Mouse (Mus musculus) megakaryocyte, embryonic 14.5 days (primary cell): ENCODE results near the gene Slc10a7. TPM values are rescaled to one million over a fixed set of nuclear protein-coding genes. Genes with fewer than 3 reads are reported as not detected.

Source experiments
- H3K27me3 ChIP-seq: replicated peaks from 2 replicates; pipeline ENCODE3; 2012; ENCODE audit warnings: inconsistent platforms
- H3K36me3 ChIP-seq: replicated peaks from 2 replicates; pipeline ENCODE3; 2012; ENCODE audit warnings: low read length, inconsistent platforms, mixed read lengths
- H3K4me1 ChIP-seq: 2 replicates; pipeline ENCODE4 v1.6.1; 2012; ENCODE audit warnings: inconsistent platforms
- H3K4me3 ChIP-seq: replicated peaks from 2 replicates; pipeline ENCODE3; 2012; ENCODE audit warnings: moderate library complexity, mild to moderate bottlenecking, inconsistent platforms
- H3K9me3 ChIP-seq: 2 replicates; pipeline ENCODE4 v1.6.1; 2012; ENCODE audit warnings: inconsistent platforms
- FLI1 ChIP-seq: IDR thresholded peaks from 2 replicates; pipeline ENCODE4 v1.6.1; 2012; ENCODE audit warnings: low read length, inconsistent platforms, mixed read lengths
- GATA1 ChIP-seq: IDR thresholded peaks from 3 replicates; pipeline ENCODE4 v1.6.1; 2012; ENCODE audit warnings: mixed read lengths, low read length, inconsistent platforms, borderline replicate concordance
- polyA plus RNA-seq: library from polyadenylated mRNA; stranded (reverse); fragments of >175 nt; gene quantifications from 2 replicates; pipeline ENCODE4 v1.2.3, GENCODE M21; 2012; ENCODE audit warnings: low replicate concordance; ENCODE audit not compliant: insufficient read depth

Gene Slc10a7
- polyA plus RNA-seq, 1 experiment: 3.7 TPM

GRCm38 (mm10) chr8:78656700-78657370, 147.7 kb downstream of the Slc10a7 start:
- peaks cover 67% of the 10 kb centered on the region for H3K4me1 ChIP-seq
- TF ChIP-seq FLI1 (no peak), GATA1 (no peak)
- H3K36me3 ChIP-seq: no peaks in the 10 kb centered on the region

GRCm38 (mm10) chr8:78658172-78658571, 149.0 kb downstream of the Slc10a7 start:
- Histone ChIP-seq H3K9me3 (no peaks in the 10 kb centered on the region), H3K4me3 (no peak overlapping the region), H3K36me3 (peaks cover 10% of the 10 kb centered on the region), H3K27me3 (no peaks in the 10 kb centered on the region), H3K4me1 (peaks cover 59% of the 10 kb centered on the region)
- no peak for TF ChIP-seq GATA1
- no peak for TF ChIP-seq FLI1

More at GRCm38 (mm10) chr8:78656700-78657370, 147.7 kb downstream of the Slc10a7 start:
- Histone ChIP-seq H3K4me3 (no peak overlapping the region), H3K9me3 (no peaks in the 10 kb centered on the region), H3K27me3 (no peaks in the 10 kb centered on the region)

GRCm38 (mm10) chr8:78659617-78660187, 150.6 kb downstream of the Slc10a7 start:
- TF ChIP-seq FLI1 (no peak), GATA1 (no peak)
- Histone ChIP-seq H3K36me3 (peaks cover 21% of the 10 kb centered on the region), H3K9me3 (no peaks in the 10 kb centered on the region), H3K27me3 (no peaks in the 10 kb centered on the region), H3K4me1 (peaks cover 47% of the 10 kb centered on the region), H3K4me3 (no peak overlapping the region)

- no peak overlapping the region for H3K4me3 ChIP-seq
- peaks cover 50% of the 10 kb centered on the region for H3K36me3 ChIP-seq
- TF ChIP-seq FLI1: no peak
- TF ChIP-seq GATA1: no peak
These were observed 155.3 kb downstream of the Slc10a7 start for GRCm38 (mm10) chr8:78664306-78664940.

GRCm38 (mm10) chr8:78667399-78667798, 158.3 kb downstream of the Slc10a7 start:
- no peak overlapping the region for H3K4me3 ChIP-seq
- no peak for TF ChIP-seq GATA1
- TF ChIP-seq FLI1: no peak
- no peaks in the 10 kb centered on the region for H3K4me1 ChIP-seq
- peaks cover 4% of the 10 kb centered on the region for H3K9me3 ChIP-seq
- no peaks in the 10 kb centered on the region for H3K27me3 ChIP-seq
- H3K36me3 ChIP-seq: peaks cover 68% of the 10 kb centered on the region

More at GRCm38 (mm10) chr8:78664306-78664940, 155.3 kb downstream of the Slc10a7 start:
- peaks cover 7% of the 10 kb centered on the region; the same call in 1 of the 2 replicates for H3K4me1 ChIP-seq
- H3K9me3 ChIP-seq: no peaks in the 10 kb centered on the region
- no peaks in the 10 kb centered on the region for H3K27me3 ChIP-seq

GRCm38 (mm10) chr8:78668206-78668605, 159.1 kb downstream of the Slc10a7 start:
- Histone ChIP-seq H3K4me3 (no peak overlapping the region), H3K4me1 (no peaks in the 10 kb centered on the region), H3K36me3 (peaks cover 67% of the 10 kb centered on the region), H3K27me3 (no peaks in the 10 kb centered on the region), H3K9me3 (peaks cover 4% of the 10 kb centered on the region)
- no peak for TF ChIP-seq FLI1
- no peak for TF ChIP-seq GATA1

GRCm38 (mm10) chr8:78670241-78670640, 161.1 kb downstream of the Slc10a7 start:
- H3K36me3 ChIP-seq: peaks cover 55% of the 10 kb centered on the region
- TF ChIP-seq FLI1: no peak
- TF ChIP-seq GATA1: no peak
- peaks cover 4% of the 10 kb centered on the region for H3K9me3 ChIP-seq
- no peaks in the 10 kb centered on the region for H3K27me3 ChIP-seq
- H3K4me1 ChIP-seq: no peaks in the 10 kb centered on the region
- H3K4me3 ChIP-seq: no peak overlapping the region

- Histone ChIP-seq H3K36me3 (peaks cover 19% of the 10 kb centered on the region), H3K4me3 (no peak overlapping the region), H3K4me1 (no peaks in the 10 kb centered on the region), H3K9me3 (0 out of 2 replicates have a peak, but pooled peaks cover 4% of the 10 kb centered on the region), H3K27me3 (no peaks in the 10 kb centered on the region)
- no peak for TF ChIP-seq FLI1
- TF ChIP-seq GATA1: no peak
These were observed 169.5 kb downstream of the Slc10a7 start for GRCm38 (mm10) chr8:78678541-78679219.

- H3K27me3 ChIP-seq: no peaks in the 10 kb centered on the region
- no peaks in the 10 kb centered on the region for H3K9me3 ChIP-seq
- peaks cover 33% of the 10 kb centered on the region for H3K4me1 ChIP-seq
- TF ChIP-seq FLI1: no peak
- TF ChIP-seq GATA1: no peak
- H3K4me3 ChIP-seq: no peak overlapping the region
- H3K36me3 ChIP-seq: peaks cover 70% of the 10 kb centered on the region
These were observed 181.6 kb downstream of the Slc10a7 start for GRCm38 (mm10) chr8:78690795-78691194.
